Mouse (Mus musculus): ENCODE measurements at regions not wholly inside any gene's neighbourhood (a gene's known extent, or its start where the extent isn't known, plus 50 kb on each side); places are given as distances from the start of the nearest gene placed in this dataset.

GRCm38 (mm10) chr2:147515436-147515835 lies 153.7 kb downstream of the Pax1 start:
- DNase-seq (ENCODE audit: low spot score in 2 of 2): no peak

GRCm38 (mm10) chr2:147514748-147515147 lies 153.0 kb downstream of the Pax1 start:
- no peak for DNase-seq (ENCODE audit: low spot score in 2 of 2)

- no peak for DNase-seq (ENCODE audit: low spot score in 2 of 2)
Observed at GRCm38 (mm10) chr2:147503962-147504361, 142.2 kb downstream of the Pax1 start.

- DNase-seq (ENCODE audit: low spot score in 2 of 2): no peak
Observed at GRCm38 (mm10) chr2:147498731-147499130, 137.0 kb downstream of the Pax1 start.

- no peak for DNase-seq (ENCODE audit: low spot score in 2 of 2)
Observed at GRCm38 (mm10) chr2:147455932-147456331, 94.2 kb downstream of the Pax1 start.

- DNase-seq (ENCODE audit: low spot score in 2 of 2): no peak
Observed at GRCm38 (mm10) chr2:147454362-147455257, 92.9 kb downstream of the Pax1 start.

All from adrenal gland, adult 18-20 months (tissue).